Mouse (Mus musculus): ENCODE results near the gene Rnf186.
"Not testable (repeated sequence)": the region's sequence is repeated elsewhere in the genome, so short reads cannot be mapped to it uniquely, and the experiment has no call there.

Rnf186 gene

GRCm38 (mm10) chr4:138972139-138972826, 5.4 kb downstream of the Rnf186 start:
- peak; percentile 87 for DNase-seq (ENCODE audit: low spot score)

GRCm38 (mm10) chr4:138972827-138973718, 6.2 kb downstream of the Rnf186 start, which contains the start of gene Tmco4:
Gene Tmco4 (plus strand): TSS chr4:138972888.
- peak; percentile 78 for DNase-seq (ENCODE audit: low spot score)

- no peak for DNase-seq (ENCODE audit: low spot score)
Measured at GRCm38 (mm10) chr4:138973719-138974115, 6.8 kb downstream of the Rnf186 start.

- not testable (repeated sequence) for DNase-seq (ENCODE audit: low spot score)
Measured at GRCm38 (mm10) chr4:138974540-138974939, 7.6 kb downstream of the Rnf186 start.

GRCm38 (mm10) chr4:138975194-138975593, 8.3 kb downstream of the Rnf186 start:
- no peak for DNase-seq (ENCODE audit: low spot score)

- peak; percentile 35 for DNase-seq (ENCODE audit: low spot score)
Measured at GRCm38 (mm10) chr4:138976046-138976445, 9.1 kb downstream of the Rnf186 start.

GRCm38 (mm10) chr4:138980021-138980420, 13.1 kb downstream of the Rnf186 start:
- no peak for DNase-seq (ENCODE audit: low spot score)

GRCm38 (mm10) chr4:138980771-138981420, 14.0 kb downstream of the Rnf186 start:
- DNase-seq (ENCODE audit: low spot score): no peak

- DNase-seq (ENCODE audit: low spot score): peak; percentile 21
Measured at GRCm38 (mm10) chr4:138983422-138983821, 16.5 kb downstream of the Rnf186 start.

- DNase-seq (ENCODE audit: low spot score): no peak
Measured at GRCm38 (mm10) chr4:138984744-138985143, 17.8 kb downstream of the Rnf186 start.

GRCm38 (mm10) chr4:138986280-138986679, 19.4 kb downstream of the Rnf186 start:
- DNase-seq (ENCODE audit: low spot score): no peak

- DNase-seq (ENCODE audit: low spot score): no peak
Measured at GRCm38 (mm10) chr4:138994389-138994788, 27.5 kb downstream of the Rnf186 start.

- DNase-seq (ENCODE audit: low spot score): no peak
Measured at GRCm38 (mm10) chr4:138996410-138996809, 29.5 kb downstream of the Rnf186 start.

GRCm38 (mm10) chr4:138997121-138997520, 30.2 kb downstream of the Rnf186 start:
- DNase-seq (ENCODE audit: low spot score): no peak

- no peak for DNase-seq (ENCODE audit: low spot score)
Measured at GRCm38 (mm10) chr4:138998611-138999010, 31.7 kb downstream of the Rnf186 start.

- no peak for DNase-seq (ENCODE audit: low spot score)
Measured at GRCm38 (mm10) chr4:139001026-139001425, 34.1 kb downstream of the Rnf186 start.

GRCm38 (mm10) chr4:139001433-139001832, 34.5 kb downstream of the Rnf186 start:
- peak; percentile 27 for DNase-seq (ENCODE audit: low spot score)

- DNase-seq (ENCODE audit: low spot score): no peak
Measured at GRCm38 (mm10) chr4:139004067-139004466, 37.2 kb downstream of the Rnf186 start.

- no peak for DNase-seq (ENCODE audit: low spot score)
Measured at GRCm38 (mm10) chr4:139005214-139005613, 38.3 kb downstream of the Rnf186 start.

GRCm38 (mm10) chr4:139007353-139007752, 40.4 kb downstream of the Rnf186 start:
- no peak for DNase-seq (ENCODE audit: low spot score)

- no peak for DNase-seq (ENCODE audit: low spot score)
Measured at GRCm38 (mm10) chr4:139007981-139008536, 41.1 kb downstream of the Rnf186 start.

- no peak for DNase-seq (ENCODE audit: low spot score)
Measured at GRCm38 (mm10) chr4:139011201-139011702, 44.3 kb downstream of the Rnf186 start.
